Mouse (Mus musculus): ENCODE measurements around the gene Slc17a8.

Slc17a8 gene

GRCm38 (mm10) chr10:89525823-89526222, 95.2 kb downstream of the Slc17a8 start:
- no peak for DNase-seq

All from cerebellum, postnatal 10 days (tissue).